Mouse (Mus musculus): ENCODE measurements around the gene Negr1.

Gene Negr1

DNA sequence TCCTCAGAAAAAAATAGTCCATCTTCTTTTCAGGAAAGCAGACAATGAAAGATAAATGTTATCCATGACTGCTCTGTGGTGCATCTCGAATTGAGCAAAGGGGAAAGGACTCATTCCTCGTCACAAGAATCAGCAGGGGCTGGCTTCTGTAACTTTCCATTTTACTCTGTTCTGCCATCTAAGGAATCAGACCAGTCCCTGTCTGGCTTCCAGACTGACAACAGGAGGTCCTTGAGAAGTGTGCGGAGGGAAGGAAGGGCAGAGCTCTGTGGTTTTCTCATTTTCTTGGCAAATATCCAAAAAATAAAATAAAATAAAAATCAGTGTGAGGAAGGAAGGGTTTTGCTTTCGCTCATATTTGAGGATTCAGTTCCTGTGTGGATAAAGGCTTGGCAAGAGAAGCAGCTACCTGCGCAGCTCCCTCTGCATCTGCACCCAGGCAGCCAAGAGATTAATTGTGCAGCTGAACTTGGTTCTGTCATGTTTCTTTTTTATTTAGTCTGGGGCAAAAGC is 373.2 kb downstream of the Negr1 start:
- no peaks in the 10 kb centered on the region for H3K4me1 ChIP-seq (replicated peaks; ENCODE audit: low read depth, low read length)
- no peaks in the 10 kb centered on the region for H3K9me3 ChIP-seq (ENCODE audit: low read length)
- no peak overlapping the region for H3K4me3 ChIP-seq (replicated peaks; ENCODE audit: low read length)
- H3K27me3 ChIP-seq (ENCODE audit: insufficient read depth, low read length), result no peaks in the 10 kb centered on the region
- no peaks in the 10 kb centered on the region for H3K36me3 ChIP-seq (ENCODE audit: insufficient read depth, low read length)
- no peak for TF ChIP-seq NANOG (IDR thresholded peaks at IDR 0.05; ENCODE audit: borderline replicate concordance, low read length)
- TF ChIP-seq CTCF (conservative IDR thresholded peaks at IDR 0.05; ENCODE audit: low read length), result no peak
- TF ChIP-seq POU5F1 (IDR thresholded peaks at IDR 0.05; ENCODE audit: borderline replicate concordance, low read length), result no peak

DNA sequence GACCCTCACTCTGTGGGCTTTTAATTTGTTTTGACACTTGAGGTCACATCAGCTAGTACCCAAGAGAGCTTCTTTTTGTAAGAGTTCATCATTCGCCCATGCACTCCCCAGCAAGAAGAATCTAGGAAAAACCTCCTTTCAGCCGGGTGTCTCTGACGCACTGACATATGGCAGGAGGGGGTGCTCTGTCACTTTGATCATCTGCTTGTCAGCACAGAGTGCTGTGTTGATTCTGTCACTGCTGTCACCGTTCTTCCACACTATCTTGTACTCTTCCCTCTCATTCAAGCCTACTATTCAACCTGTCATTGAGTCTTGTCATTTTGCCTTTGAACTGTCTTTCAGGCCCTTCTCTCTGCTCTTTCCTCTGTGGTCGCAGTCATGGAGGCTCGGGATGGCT is 385.8 kb downstream of the Negr1 start:
- TF ChIP-seq POU5F1 (IDR thresholded peaks at IDR 0.05; ENCODE audit: borderline replicate concordance, low read length) (no peak), NANOG (IDR thresholded peaks at IDR 0.05; ENCODE audit: borderline replicate concordance, low read length) (no peak), CTCF (conservative IDR thresholded peaks at IDR 0.05; ENCODE audit: low read length) (no peak)
- H3K4me1 ChIP-seq (replicated peaks; ENCODE audit: low read depth, low read length), result no peaks in the 10 kb centered on the region
- no peaks in the 10 kb centered on the region for H3K9me3 ChIP-seq (ENCODE audit: low read length)

DNA sequence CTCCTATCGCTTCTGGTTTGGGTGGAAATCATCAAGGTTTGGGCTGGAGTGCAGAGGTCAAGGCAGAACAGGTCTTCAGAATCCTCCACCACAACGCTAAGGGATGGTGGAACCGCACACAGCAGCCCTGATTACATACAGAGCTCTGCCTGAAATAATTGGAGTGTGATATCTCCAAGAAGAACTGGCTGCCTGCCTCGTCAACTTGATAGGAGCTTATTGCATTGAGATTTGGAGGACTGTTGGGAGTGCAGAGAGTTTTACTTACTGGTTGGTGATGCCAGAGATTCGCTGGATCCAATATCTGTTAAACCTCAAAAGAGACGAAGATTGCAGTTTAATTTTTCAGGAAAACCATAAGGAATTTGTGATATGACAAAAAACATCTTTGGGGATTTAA is 391.4 kb downstream of the Negr1 start:
- Histone ChIP-seq H3K36me3 (ENCODE audit: insufficient read depth, low read length) (no peaks in the 10 kb centered on the region), H3K4me1 (replicated peaks; ENCODE audit: low read depth, low read length) (no peaks in the 10 kb centered on the region), H3K27me3 (ENCODE audit: insufficient read depth, low read length) (no peaks in the 10 kb centered on the region), H3K9me3 (ENCODE audit: low read length) (no peaks in the 10 kb centered on the region), H3K4me3 (replicated peaks; ENCODE audit: low read length) (no peak overlapping the region)
- TF ChIP-seq CTCF (conservative IDR thresholded peaks at IDR 0.05; ENCODE audit: low read length), result no peak
- no peak for TF ChIP-seq POU5F1 (IDR thresholded peaks at IDR 0.05; ENCODE audit: borderline replicate concordance, low read length)
- no peak for TF ChIP-seq NANOG (IDR thresholded peaks at IDR 0.05; ENCODE audit: borderline replicate concordance, low read length)

More for the DNA sequence above, 385.8 kb downstream of the Negr1 start:
- no peaks in the 10 kb centered on the region for H3K36me3 ChIP-seq (ENCODE audit: insufficient read depth, low read length)
- no peak overlapping the region for H3K4me3 ChIP-seq (replicated peaks; ENCODE audit: low read length)
- H3K27me3 ChIP-seq (ENCODE audit: insufficient read depth, low read length), result no peaks in the 10 kb centered on the region

- Histone ChIP-seq H3K4me1 (replicated peaks; ENCODE audit: low read depth, low read length) (no peaks in the 10 kb centered on the region), H3K27me3 (ENCODE audit: insufficient read depth, low read length) (no peaks in the 10 kb centered on the region), H3K36me3 (ENCODE audit: insufficient read depth, low read length) (no peaks in the 10 kb centered on the region), H3K9me3 (ENCODE audit: low read length) (no peaks in the 10 kb centered on the region), H3K4me3 (replicated peaks; ENCODE audit: low read length) (no peak overlapping the region)
- TF ChIP-seq NANOG (IDR thresholded peaks at IDR 0.05; ENCODE audit: borderline replicate concordance, low read length) (no peak), CTCF (conservative IDR thresholded peaks at IDR 0.05; ENCODE audit: low read length) (no peak), POU5F1 (IDR thresholded peaks at IDR 0.05; ENCODE audit: borderline replicate concordance, low read length) (no peak)
Observed at GRCm38 (mm10) chr3:156955094-156955493, 393.5 kb downstream of the Negr1 start.

GRCm38 (mm10) chr3:156958640-156959039 is 397.0 kb downstream of the Negr1 start:
- TF ChIP-seq NANOG (IDR thresholded peaks at IDR 0.05; ENCODE audit: borderline replicate concordance, low read length) (no peak), POU5F1 (IDR thresholded peaks at IDR 0.05; ENCODE audit: borderline replicate concordance, low read length) (no peak), CTCF (conservative IDR thresholded peaks at IDR 0.05; ENCODE audit: low read length) (no peak)
- Histone ChIP-seq H3K4me1 (replicated peaks; ENCODE audit: low read depth, low read length) (no peaks in the 10 kb centered on the region), H3K4me3 (replicated peaks; ENCODE audit: low read length) (no peak overlapping the region), H3K9me3 (ENCODE audit: low read length) (no peaks in the 10 kb centered on the region), H3K27me3 (ENCODE audit: insufficient read depth, low read length) (no peaks in the 10 kb centered on the region), H3K36me3 (ENCODE audit: insufficient read depth, low read length) (no peaks in the 10 kb centered on the region)

DNA sequence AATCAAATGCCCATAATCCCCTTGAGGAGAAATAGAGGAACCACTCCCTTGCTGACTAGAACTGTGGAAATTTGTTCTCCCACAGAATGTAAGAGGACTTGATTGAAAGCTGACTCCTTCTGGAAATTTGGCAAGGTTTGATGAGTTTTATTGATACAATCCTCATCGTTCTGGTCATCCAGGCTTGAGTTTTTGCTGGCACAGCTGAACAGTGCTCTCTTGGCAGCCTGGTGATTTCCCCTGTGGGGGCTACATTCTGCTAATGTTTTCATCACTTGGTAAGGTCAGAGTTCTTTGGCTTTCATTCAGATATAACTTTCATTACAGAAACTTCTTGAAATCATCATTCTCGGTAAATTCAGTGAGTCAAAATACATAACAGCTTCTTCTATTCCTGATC is 407.2 kb downstream of the Negr1 start:
- Histone ChIP-seq H3K4me3 (replicated peaks; ENCODE audit: low read length) (no peak overlapping the region), H3K4me1 (replicated peaks; ENCODE audit: low read depth, low read length) (no peaks in the 10 kb centered on the region), H3K27me3 (ENCODE audit: insufficient read depth, low read length) (no peaks in the 10 kb centered on the region), H3K9me3 (ENCODE audit: low read length) (no peaks in the 10 kb centered on the region), H3K36me3 (ENCODE audit: insufficient read depth, low read length) (no peaks in the 10 kb centered on the region)
- no peak for TF ChIP-seq NANOG (IDR thresholded peaks at IDR 0.05; ENCODE audit: borderline replicate concordance, low read length)
- no peak for TF ChIP-seq CTCF (conservative IDR thresholded peaks at IDR 0.05; ENCODE audit: low read length)
- TF ChIP-seq POU5F1 (IDR thresholded peaks at IDR 0.05; ENCODE audit: borderline replicate concordance, low read length), result no peak

DNA sequence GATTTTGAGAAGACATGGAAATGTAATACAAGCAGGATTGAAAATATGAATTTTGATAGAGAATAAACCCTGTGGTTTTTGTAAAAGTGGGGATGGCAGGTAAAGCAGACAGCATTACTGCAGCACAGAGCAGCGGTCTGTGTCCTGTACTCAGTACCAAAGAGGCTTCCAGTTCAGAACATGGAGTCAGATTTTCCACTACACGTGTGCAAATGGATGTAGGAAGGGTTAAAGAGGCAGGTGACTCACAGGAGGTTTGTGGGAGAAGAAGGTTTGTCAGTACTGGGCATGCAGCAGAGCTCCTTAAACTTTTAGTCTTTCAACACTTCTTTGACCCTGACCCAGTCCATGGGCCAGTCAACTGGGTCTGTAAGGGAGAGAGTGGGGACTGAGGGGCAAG is 409.5 kb downstream of the Negr1 start:
- H3K4me1 ChIP-seq (replicated peaks; ENCODE audit: low read depth, low read length), result no peaks in the 10 kb centered on the region
- H3K27me3 ChIP-seq (ENCODE audit: insufficient read depth, low read length), result no peaks in the 10 kb centered on the region
- no peaks in the 10 kb centered on the region for H3K9me3 ChIP-seq (ENCODE audit: low read length)
- no peak overlapping the region for H3K4me3 ChIP-seq (replicated peaks; ENCODE audit: low read length)
- TF ChIP-seq NANOG (IDR thresholded peaks at IDR 0.05; ENCODE audit: borderline replicate concordance, low read length) (no peak), CTCF (conservative IDR thresholded peaks at IDR 0.05; ENCODE audit: low read length) (no peak), POU5F1 (IDR thresholded peaks at IDR 0.05; ENCODE audit: borderline replicate concordance, low read length) (no peak)
- no peaks in the 10 kb centered on the region for H3K36me3 ChIP-seq (ENCODE audit: insufficient read depth, low read length)

GRCm38 (mm10) chr3:156976816-156977215 is 415.2 kb downstream of the Negr1 start:
- TF ChIP-seq POU5F1 (IDR thresholded peaks at IDR 0.05; ENCODE audit: borderline replicate concordance, low read length), result no peak
- no peak for TF ChIP-seq NANOG (IDR thresholded peaks at IDR 0.05; ENCODE audit: borderline replicate concordance, low read length)
- no peak for TF ChIP-seq CTCF (conservative IDR thresholded peaks at IDR 0.05; ENCODE audit: low read length)
- Histone ChIP-seq H3K4me1 (replicated peaks; ENCODE audit: low read depth, low read length) (no peaks in the 10 kb centered on the region), H3K36me3 (ENCODE audit: insufficient read depth, low read length) (no peaks in the 10 kb centered on the region), H3K9me3 (ENCODE audit: low read length) (no peaks in the 10 kb centered on the region), H3K4me3 (replicated peaks; ENCODE audit: low read length) (no peak overlapping the region), H3K27me3 (ENCODE audit: insufficient read depth, low read length) (no peaks in the 10 kb centered on the region)

- H3K27me3 ChIP-seq (ENCODE audit: insufficient read depth, low read length), result no peaks in the 10 kb centered on the region
- H3K9me3 ChIP-seq (ENCODE audit: low read length), result no peaks in the 10 kb centered on the region
- TF ChIP-seq NANOG (IDR thresholded peaks at IDR 0.05; ENCODE audit: borderline replicate concordance, low read length) (no peak), CTCF (conservative IDR thresholded peaks at IDR 0.05; ENCODE audit: low read length) (no peak), POU5F1 (IDR thresholded peaks at IDR 0.05; ENCODE audit: borderline replicate concordance, low read length) (no peak)
- no peak overlapping the region for H3K4me3 ChIP-seq (replicated peaks; ENCODE audit: low read length)
- H3K36me3 ChIP-seq (ENCODE audit: insufficient read depth, low read length), result no peaks in the 10 kb centered on the region
- H3K4me1 ChIP-seq (replicated peaks; ENCODE audit: low read depth, low read length), result no peaks in the 10 kb centered on the region
Observed at GRCm38 (mm10) chr3:156980042-156980716, 418.6 kb downstream of the Negr1 start.
